Mouse (Mus musculus) adrenal gland, postnatal 14 days (tissue): ENCODE measurements around the gene Zfp985. TPM values are rescaled to one million over a fixed set of nuclear protein-coding genes. Genes with fewer than 3 reads are reported as not detected.
"Not testable (repeated sequence)": the region's sequence is repeated elsewhere in the genome, so short reads cannot be mapped to it uniquely, and the experiment has no call there.

Experiments used
- DNase-seq: peaks from one replicate; pipeline ENCODE4 v3.0.0; 2021; ENCODE audit warnings: mixed read lengths
- long read RNA-seq, 2 experiments: library from polyadenylated mRNA; stranded (forward); transcript quantifications; one replicate each; pipeline ENCODE4 v2.0.0; 2021
- total RNA-seq: library from RNA; stranded (reverse); gene quantifications from 2 replicates; pipeline ENCODE4 v1.2.3, GENCODE M21; 2021

The Zfp985 gene
- 0.22 and 0.64 TPM in 2 replicates for total RNA-seq
- long read RNA-seq, experiment 1, result 0 reads
- long read RNA-seq, experiment 2, result 0 reads

DNA sequence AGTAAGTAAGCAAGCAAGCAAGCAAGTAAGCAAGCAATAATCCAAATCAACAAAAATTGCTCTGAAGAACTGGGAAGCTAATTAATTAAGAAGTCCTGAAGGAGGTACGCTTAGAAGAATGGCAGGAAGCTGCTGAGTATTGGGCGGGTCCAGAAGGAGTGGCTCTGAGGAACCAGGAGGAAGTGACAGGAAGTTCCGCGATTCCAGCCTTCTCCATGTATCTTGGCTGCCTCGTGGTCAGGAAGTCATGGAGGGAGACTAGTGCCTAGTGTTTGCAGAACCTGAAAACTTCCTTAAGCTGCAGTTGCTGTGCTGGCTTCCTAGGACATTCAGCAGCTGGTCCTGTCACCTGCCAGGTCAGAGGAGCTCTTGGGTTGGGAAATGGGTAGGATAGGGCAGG is at the start of gene Zfp985:
Gene Zfp985 (plus strand): TSS at position 207 of the 400 bp plus-strand sequence.
- DNase-seq, result not testable (repeated sequence)

DNA sequence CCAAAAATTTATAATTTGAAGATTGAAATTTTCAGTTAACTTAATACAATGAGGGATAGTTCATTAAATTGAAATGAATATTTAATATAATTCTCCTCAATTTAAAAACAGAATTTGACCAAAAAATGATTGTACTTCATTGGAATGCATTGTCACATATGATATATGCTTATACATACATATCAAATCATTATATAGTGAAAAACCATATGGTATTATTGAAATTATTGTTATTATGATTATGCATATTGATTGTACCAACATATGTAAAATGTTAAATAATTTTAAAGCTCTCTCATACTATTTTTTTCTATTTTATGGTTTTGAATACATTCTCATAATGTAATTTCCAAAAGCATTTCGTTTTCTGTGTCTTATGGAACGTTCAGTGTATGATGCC is 43.9 kb upstream of the Zfp985 start:
- no peak for DNase-seq

DNA sequence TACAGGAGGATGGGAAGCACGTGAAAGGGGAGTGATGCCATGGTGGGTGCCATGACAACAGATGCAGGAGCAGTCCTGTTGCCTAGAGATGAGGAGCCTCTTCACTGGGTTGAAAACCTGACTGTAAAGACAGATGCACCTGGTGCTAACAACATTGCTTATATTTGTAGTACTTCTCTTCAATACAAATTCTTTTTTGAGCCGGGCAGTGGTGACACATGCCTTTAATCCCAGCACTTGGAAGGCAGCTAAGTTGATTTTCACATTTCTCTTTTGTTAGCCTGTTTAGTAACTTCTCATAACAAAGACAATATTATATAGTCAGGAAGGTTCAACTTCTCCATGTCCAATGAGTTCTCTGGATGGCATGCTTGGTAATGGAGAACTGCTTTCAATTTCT is 34.1 kb upstream of the Zfp985 start:
- DNase-seq, result no peak

DNA sequence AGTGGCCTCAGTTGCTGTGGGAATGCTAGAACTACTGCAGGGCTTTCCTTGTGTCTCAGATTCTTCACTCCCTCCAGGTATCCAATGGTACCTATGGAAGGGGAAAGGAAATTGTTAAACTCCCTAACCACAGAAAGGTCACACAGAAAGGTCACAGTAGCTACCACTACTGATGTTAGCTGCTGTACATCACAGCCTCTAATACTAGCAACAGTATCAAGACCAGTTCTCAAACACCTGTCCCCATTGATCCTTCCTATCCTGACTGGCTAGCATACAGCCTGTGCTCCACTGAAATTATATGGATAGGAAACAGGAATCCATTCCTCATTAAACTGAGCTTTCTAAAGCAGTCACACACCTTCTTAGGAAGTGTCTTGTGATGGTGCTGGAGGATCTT is 33.0 kb upstream of the Zfp985 start:
- no peak for DNase-seq

DNA sequence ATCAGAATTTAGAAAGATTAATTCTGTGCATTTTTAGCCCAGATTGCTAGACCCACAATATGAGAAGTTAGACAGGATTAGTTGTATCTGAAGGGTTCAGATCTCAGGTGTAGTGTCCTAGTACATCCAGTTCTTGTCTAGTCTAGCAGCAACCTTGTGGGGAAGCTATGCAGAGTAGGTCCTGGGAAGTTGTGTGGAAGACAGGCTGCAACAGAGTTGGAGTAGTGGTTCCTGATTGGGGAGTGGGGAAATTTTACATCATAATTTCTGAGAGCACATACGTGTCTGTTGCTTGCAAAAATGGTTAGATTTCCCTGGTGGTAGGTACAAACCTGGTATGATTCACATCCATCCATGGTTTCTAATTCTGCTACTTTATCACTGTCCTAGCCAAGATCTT is 28.0 kb upstream of the Zfp985 start:
- no peak for DNase-seq

DNA sequence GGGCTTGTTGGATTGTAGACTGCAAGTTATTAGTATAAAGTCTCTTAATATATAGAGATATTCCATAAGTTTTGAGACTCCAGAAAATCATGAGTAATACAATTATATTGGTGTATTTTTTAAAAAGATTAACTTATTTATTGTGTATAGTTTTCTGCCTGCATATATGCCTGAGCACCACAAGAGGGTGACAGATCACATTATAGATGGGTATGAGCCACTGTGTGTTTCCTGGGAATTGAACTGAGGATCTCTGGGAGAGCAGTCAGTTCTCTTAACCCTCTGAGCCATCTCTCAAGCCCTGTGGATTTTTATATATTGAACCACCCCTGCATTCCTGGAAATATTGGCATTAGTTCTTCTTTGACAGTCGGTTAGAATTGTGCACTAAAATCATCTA is 22.7 kb upstream of the Zfp985 start:
- DNase-seq, result no peak

DNA sequence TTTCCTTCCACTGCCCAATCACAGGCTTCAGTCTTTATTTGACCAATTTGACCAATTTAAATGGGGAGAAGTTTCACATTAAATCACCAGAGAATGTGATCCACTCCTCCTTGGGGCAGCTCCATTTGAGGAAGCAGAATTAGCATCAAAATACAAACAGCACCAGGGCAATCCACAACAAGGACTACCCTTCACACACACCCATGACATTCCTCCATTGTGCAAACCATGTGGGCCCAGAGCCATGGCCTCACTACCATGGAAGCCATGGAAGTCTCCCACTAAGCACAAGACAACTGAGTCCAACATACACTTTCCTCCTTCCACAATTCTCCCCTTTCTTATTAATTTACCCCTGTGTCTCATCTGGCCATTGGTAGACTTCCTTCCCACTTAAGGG is 17.2 kb upstream of the Zfp985 start:
- not testable (repeated sequence) for DNase-seq

DNA sequence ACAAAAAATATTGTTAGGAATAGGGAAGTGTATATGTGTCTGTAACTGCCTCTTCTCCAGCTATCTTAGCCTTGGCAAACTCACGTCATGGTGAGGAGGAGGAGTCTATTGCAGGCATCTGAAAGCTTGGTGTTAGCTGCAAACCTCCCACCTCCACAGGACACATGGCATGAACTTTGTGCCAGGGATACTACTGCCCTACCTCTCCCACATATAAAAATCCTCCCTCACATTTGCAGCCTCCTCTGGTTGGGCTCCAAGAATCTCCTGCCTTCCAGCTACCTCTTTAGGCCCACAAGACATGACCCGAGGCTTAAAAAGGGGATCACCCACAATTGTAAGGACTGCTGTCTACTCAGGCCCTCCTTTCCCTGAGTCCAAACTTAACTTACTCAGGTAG is 15.4 kb upstream of the Zfp985 start:
- DNase-seq, result no peak

DNA sequence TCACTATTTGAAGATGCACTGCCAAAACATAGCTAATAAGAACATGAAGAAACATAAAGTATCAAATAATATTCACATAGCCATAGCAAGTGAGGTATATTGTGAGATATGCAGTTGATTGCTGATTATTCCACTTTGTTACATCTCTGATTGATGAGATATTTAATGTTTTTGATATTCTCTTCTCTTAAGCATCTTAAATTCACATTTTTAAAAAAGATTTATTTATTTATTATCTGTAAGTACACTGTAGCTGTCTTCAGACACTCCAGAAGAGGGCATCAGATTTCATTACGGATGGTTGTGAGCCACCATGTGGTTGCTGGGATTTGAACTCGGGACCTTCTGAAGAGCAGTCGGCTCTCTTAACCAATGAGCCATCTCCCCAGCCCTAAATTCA is 13.2 kb upstream of the Zfp985 start, which contains the start of gene Gm16503:
Gene Gm16503 (plus strand): TSS at position 301 of the 400 bp plus-strand sequence.
- not testable (repeated sequence) for DNase-seq

DNA sequence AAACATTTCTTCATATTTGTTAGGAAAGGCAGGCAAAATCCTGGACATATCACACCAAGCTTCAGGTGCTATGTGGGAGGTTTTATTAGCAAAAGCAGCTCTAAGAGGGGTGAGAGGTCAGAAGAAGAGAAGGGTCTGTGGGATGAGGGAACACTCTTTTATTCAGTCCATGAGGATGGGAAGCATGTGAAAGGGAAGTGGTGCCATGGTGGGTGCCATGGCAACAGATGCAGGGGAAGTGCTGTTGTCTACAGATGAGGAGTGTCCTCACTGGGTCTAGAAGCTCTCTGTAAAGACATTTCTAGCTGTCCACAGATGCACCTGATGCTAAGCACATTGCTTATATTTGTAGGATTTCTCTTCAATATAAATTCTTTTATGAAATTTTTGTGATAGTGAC is 12.0 kb upstream of the Zfp985 start:
- DNase-seq, result no peak

DNA sequence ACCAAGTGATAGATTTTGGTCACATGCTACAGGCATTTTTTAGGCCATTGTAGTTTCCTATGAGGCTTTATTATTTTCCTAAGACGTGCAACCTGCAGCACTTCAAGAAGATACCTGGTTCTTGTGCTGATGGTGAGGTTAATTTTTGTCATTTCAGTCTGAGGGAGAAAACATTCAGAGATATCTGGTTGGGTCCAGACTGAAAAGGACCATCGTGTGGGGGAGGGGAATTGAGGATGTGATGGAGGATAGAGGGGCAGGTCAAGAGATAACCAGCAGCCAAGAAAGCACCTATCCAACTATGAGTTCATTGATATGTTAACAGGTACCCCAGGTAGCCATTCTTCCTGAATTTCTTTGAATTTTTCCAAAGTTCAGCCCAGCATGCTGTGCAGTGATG is 1.3 kb downstream of the Zfp985 start:
- DNase-seq, result not testable (repeated sequence)

DNA sequence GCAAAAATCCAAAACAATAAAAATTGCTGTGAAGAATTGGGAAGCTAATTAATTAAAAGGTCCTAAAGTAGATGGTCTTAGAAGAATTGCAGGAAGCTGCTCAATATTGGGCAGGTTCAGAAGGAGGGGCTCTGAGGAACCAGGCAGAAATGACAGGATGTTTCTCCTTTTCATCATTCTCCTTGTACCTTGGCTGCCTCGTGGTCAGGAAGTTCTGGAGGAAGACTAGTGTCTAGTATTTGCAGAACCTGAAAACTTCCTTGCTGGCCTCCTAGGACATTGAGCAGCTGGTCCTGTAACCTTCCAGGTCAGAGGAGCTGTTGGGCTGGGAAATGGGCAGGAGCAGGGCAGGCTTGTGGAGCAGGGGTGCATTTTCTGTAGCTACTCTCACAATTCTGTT is 3.8 kb downstream of the Zfp985 start:
- DNase-seq, result not testable (repeated sequence)

DNA sequence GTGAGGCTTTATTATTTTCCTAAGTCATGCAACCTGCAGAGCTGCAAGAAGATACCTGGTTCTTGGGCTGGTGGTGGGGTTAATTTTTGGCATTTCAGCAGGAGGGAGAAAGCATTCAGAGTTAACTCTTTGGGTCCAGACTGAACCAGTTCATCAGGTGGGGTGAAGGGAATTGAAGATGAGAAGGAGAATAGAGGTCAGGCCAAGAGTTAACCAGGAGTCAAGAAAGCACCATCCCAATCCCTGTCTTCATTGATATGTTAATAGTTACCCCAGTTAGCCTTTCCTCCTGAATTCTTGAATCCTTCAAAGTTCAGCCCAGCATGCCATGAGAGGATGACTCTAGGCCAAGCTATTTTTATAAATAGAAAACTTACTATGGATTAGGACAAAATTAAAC is 4.9 kb downstream of the Zfp985 start:
- not testable (repeated sequence) for DNase-seq

DNA sequence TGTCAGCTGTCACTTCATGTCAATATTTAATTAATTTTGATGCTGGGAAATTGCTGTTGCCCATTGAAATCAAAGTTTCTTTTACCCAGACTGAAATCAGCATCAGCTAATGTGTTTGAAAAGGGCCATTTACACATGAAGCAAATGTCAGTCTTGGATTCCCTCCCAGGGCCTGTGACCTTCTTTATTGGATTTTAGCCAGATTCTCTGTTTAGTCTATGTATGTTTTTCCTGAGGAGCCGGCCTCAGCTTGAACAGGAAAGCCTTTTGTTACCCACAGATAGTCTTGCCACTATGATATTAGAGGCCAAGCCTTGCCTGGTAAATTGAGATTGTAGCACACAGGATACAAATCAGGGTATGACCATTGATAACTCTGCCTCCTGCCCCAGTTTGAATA is 6.0 kb downstream of the Zfp985 start:
- peak; percentile 23 for DNase-seq

DNA sequence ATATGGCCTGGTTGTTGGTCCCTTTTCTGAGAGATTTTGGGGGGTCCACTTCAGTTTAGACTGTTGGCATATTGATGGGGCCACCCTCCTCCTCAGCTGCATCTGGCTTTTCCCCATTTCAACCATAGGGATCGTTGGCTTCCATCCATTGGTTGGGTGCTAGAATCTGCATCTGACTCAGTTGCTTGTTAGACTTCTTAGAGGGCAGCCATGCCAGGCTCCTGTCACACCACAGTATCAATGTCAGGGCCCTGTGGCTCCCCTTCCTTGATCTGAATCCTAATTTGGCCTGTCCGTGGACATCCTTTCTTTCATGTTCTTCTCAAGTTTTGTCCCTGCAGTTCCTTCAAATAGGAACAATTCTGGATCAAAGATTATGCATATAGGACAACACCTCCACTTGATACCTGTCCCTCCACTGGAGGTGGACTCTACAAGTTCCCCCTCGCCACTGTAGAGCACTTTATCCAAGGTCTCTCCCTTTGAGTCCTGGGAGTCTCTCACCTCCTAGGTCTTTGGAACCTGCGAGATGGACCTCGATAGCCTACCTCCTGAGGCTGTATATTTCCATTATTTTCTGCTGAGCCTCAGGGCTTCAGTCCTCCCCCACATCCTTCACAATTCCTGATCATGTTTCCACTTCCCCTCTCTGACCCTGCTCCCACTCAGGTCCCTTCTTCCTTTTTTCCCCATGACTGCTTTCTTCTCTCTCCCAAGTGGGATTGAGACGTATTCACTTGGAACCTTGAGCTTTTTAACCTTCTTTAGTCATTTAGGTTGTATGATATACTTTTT is 12.5 kb downstream of the Zfp985 start:
- no peak for DNase-seq

DNA sequence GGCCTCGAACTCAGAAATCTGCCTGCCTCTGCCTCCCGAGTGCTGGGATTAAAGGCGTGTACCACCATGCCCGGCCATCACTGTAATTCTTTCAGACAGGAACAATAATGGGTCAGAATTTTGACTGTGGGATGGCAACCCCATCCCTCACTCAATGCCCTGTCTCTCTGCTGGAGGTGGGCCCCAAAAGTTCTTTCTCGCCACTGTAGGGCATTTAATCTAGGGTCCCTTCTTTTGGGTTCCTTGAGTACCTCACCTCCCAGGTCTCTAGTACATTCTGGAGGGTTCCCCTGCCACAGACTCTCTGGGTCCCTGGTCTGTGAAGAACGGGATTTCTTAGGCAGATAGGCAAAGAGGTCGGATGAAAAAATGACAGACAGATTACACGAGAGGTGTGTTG is 18.1 kb downstream of the Zfp985 start:
- DNase-seq, result not testable (repeated sequence)

DNA sequence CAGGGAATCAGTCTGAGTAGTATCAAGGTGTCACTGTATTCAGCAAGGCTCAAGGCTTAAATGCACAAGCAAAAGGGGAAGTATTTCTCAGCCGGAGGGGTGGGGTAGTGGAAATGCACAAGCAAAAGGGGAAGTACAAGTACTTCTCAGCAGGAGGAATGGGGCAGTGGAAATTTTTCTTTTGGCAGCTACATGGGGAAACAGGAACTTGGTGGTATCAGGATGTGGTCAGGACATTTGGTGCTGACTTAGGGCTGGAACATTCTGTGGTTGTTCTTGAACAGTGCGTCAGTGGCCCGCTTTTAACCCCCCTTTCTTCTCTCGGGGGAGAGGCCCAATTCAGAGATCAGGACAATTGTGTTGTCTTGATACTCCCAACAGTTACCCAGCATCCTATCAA is 26.3 kb downstream of the Zfp985 start:
- not testable (repeated sequence) for DNase-seq

DNA sequence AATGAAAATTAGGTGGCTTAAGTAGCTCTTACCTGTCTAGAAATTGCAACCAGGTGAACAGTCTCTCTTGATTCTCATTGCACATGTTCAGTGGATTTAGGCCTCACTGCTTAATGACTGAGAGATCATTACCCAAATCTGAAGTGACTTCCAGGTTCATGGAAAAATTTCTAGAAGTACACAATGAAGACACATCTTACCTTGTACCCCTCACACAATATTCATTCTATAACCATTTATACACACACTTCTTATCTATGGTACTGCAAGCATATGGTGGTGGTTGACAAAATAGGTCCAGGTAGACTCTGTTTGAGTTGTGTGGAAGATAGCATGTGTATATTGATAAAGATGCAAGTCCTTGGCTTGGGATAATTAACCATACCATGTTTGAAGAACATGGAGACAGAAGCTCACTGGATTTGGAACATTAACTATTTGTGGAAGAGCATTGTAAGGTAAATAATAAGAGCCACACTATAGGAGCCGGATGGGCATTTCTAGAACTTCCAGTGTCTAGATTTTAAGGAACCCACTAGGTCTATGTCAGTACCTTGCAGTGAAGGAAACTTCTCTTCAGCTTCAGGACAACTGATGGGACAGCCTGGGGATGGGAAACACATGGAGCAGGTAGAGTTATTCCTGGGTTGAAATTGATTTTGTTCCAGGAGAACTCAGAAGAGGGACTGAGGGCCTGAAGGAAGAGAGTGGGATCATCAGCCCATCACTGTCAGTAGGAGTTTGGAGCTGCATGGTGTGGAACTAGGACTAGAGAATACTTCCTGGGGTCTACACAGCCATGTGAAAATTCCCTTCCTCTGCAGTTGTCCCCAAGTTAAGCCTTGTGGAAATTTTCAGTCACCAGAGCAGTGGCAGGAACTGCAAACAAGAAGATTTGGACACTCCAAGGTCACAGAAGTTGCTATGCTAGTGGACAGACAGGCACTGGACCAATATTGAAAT is 33.7 kb downstream of the Zfp985 start:
- DNase-seq, result no peak

DNA sequence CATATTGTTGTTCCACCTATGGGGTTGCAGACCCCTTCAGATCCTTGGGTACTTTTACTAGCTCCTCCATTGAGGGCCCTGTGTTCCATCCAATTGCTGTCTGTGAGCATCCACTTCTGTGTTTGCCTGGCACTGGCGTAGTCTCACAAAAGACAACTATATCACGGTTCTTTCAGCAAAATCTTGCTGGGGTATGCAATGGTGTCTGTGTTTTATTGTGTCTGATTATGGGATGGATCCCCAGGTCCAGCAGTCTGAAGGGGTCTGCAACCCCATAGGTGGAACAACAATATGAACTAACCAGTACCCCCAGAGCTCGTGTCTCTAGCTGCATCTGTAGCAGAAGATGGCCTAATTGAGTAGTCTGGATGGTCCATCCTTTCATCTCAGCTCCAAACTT is 41.6 kb downstream of the Zfp985 start:
- not testable (repeated sequence) for DNase-seq

DNA sequence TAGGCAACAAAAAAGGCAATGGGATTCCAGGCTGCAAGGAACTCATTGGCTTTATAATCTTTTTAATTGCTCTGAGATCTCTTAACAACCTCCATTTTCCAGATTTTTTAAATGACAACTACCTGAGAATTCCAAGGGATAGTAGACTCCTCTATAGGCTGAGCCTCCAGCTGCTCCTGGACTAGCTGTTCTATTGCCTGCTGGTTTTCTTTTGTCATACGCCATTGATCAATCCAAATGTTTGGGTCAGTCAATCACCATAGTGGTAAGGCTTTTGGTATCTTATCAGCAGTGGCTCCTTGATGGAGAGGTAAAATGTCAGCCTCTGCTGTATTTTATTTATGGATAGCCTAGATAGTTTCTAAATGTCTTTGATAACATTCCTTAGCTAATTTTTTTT is 44.6 kb downstream of the Zfp985 start:
- no peak for DNase-seq

DNA sequence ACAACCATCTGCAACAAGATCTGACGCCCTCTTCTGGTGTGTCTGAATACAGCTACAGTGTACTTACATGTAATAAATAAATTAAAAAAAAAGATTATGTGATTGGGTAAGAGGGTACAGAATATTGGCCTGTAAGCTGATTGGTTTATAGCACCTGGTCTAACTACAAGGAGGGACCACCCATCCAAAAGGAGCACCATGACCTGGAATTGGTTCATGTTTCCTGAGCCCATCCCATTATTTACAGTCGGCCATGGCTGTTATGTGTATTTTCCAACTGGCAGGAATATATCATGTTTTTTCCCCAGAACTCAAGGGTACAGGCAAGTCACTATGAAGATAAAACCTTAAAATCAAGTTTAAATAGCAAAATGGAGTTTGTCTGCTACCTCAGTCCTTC is 45.8 kb downstream of the Zfp985 start:
- no peak for DNase-seq

DNA sequence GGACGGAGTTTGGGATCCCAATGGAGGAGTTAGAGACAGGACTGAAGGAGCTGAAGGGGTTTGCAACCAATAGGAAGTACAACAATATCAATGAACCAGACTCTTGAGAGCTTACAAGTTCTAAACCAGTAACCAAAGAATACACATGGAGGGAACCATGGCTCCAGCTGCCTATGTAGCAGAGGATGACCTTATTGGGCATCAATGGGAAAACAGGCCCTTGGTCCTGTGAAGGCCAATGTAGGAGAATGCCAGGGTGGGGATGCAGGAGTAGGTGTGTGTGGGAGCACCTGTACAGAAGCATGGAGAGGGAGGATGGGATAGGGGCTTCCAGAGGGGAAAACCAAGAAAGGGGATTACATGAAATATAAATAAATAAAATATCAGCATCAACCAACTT is 48.8 kb downstream of the Zfp985 start:
- no peak for DNase-seq

DNA sequence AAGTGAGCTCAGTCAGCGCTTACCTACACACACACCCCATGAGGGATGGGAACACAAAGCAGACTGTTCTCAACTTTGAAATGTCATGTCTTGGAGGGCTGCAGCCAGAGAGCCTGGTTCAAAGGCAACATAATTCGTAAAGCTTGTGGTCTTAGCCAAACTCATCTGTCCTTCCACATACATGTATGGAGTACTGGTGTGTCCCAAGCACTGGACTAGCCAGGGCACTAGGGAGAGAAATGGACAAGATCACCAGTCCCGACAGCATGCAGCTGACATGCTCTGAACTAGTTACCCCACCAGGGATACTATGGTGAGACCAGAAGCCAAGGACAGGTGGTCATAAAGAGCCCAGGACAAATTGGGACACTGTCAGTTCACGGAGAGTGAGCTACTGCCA is 50.7 kb downstream of the Zfp985 start:
- DNase-seq, result no peak
